Mouse (Mus musculus) Patski (cell line): ENCODE measurements around the gene F2rl2. TPM values are rescaled to one million over a fixed set of nuclear protein-coding genes. Genes with fewer than 3 reads are reported as not detected.

Experiments
- ATAC-seq: fragments of 100-300 bp; one replicate; pipeline ENCODE4 v1.8.0; 2021
- CTCF ChIA-PET: fragments of 350-600 bp; sonication (Branson Sonifier 250); formaldehyde crosslinking; loops from one replicate; lab custom pipeline; 2022; ENCODE audit warnings: inconsistent platforms; lab: Charles Lee
- POLR2A ChIA-PET: fragments of 350-600 bp; sonication (Branson Sonifier 250); formaldehyde crosslinking; loops from one replicate; lab custom pipeline; 2022; ENCODE audit warnings: antibody characterized with exemption, inconsistent platforms; lab: Charles Lee
- DNase-seq: peaks from one replicate; pipeline ENCODE4 v3.0.0-alpha.2; 2011; ENCODE audit warnings: low read depth, low spot score
- H3K27me3 ChIP-seq: fragments of 371-371 bp; one replicate; pipeline ENCODE4 v1.5.1; 2021
- CTCF ChIP-seq: fragments of 100-300 bp; IDR thresholded peaks from one replicate; pipeline ENCODE4 v1.5.1; 2021
- in situ Hi-C: fragments of 300-500 bp; cut with MboI; formaldehyde crosslinking; loops from 3 replicates; pipeline ENCODE4 v1.11.1; 2018; ENCODE audit warnings: low pct_unique_long_range_greater_than_20kb, mixed read lengths
- polyA plus RNA-seq: library from polyadenylated mRNA; unstranded; gene quantifications from one replicate; pipeline ENCODE4 v1.2.3, GENCODE M21; 2021

The F2rl2 gene
- polyA plus RNA-seq, 1 experiment from 2014 or later, result not detected

- ChIA-PET CTCF (interaction anchor here (1.2 kb wide), 1 partner anchor 11 kb away, joined by 4 read pairs; no protein-coding TSS in a partner anchor), POLR2A (no interaction called here)
- DNase-seq, result no peak
- H3K27me3 ChIP-seq, result no peaks in the 10 kb centered on the region
- peak; percentile 20 for TF ChIP-seq CTCF
- no peak for ATAC-seq
- in situ Hi-C loops, result no loop called here
Observed at GRCm38 (mm10) chr13:95739651-95740050, 43.0 kb downstream of the F2rl2 start.

- ATAC-seq (no peak), DNase-seq (no peak)
- ChIA-PET CTCF (interaction anchor here (1.7 kb wide), 1 partner anchor 10 kb away, joined by 5 read pairs; no protein-coding TSS in a partner anchor), POLR2A (no interaction called here)
- in situ Hi-C loops, result no loop called here
- no peaks in the 10 kb centered on the region for H3K27me3 ChIP-seq
- TF ChIP-seq CTCF, result no peak
Observed at GRCm38 (mm10) chr13:95741813-95742689, 45.4 kb downstream of the F2rl2 start.

GRCm38 (mm10) chr13:95742881-95743466 lies 46.3 kb downstream of the F2rl2 start:
- in situ Hi-C loops, result no loop called here
- POLR2A ChIA-PET, result no interaction called here
- H3K27me3 ChIP-seq, result no peaks in the 10 kb centered on the region
- no peak for TF ChIP-seq CTCF
- no peak for ATAC-seq
- CTCF ChIA-PET, result interaction anchor here (0.6 kb wide), 1 partner anchor 81 kb away, joined by 4 read pairs; no protein-coding TSS in a partner anchor
- no peak for DNase-seq

- in situ Hi-C loops, result no loop called here
- no peak for TF ChIP-seq CTCF
- POLR2A ChIA-PET, result no interaction called here
- DNase-seq (peak; percentile 20), ATAC-seq (no peak)
- H3K27me3 ChIP-seq, result no peaks in the 10 kb centered on the region
- CTCF ChIA-PET, result no interaction called here
Observed at GRCm38 (mm10) chr13:95745451-95745850, 48.8 kb downstream of the F2rl2 start.

- peak; percentile 75 for TF ChIP-seq CTCF
- ChIA-PET POLR2A (no interaction called here), CTCF (interaction anchor here (1.2 to 1.3 kb wide), 2 partner anchors 18 to 181 kb away, joined by 3 read pairs; no protein-coding TSS in a partner anchor)
- no peaks in the 10 kb centered on the region for H3K27me3 ChIP-seq
- in situ Hi-C loops, result no loop called here
- DNase-seq, result no peak
- no peak for ATAC-seq
Observed at GRCm38 (mm10) chr13:95746509-95746908, 49.9 kb downstream of the F2rl2 start.

GRCm38 (mm10) chr13:95747101-95747500 lies 50.4 kb downstream of the F2rl2 start:
- ATAC-seq, result no peak
- in situ Hi-C loops, result no loop called here
- CTCF ChIA-PET, result interaction anchor here (1.2 to 1.3 kb wide), 2 partner anchors 18 to 182 kb away, joined by 3 read pairs; no protein-coding TSS in a partner anchor
- H3K27me3 ChIP-seq, result no peaks in the 10 kb centered on the region
- no peak for DNase-seq
- TF ChIP-seq CTCF, result no peak
- POLR2A ChIA-PET, result no interaction called here

GRCm38 (mm10) chr13:95747541-95747940 lies 50.9 kb downstream of the F2rl2 start:
- ChIA-PET CTCF (interaction anchor here (1.2 kb wide), 1 partner anchor 17 kb away, joined by 3 read pairs; no protein-coding TSS in a partner anchor), POLR2A (no interaction called here)
- in situ Hi-C loops, result no loop called here
- no peak for DNase-seq
- no peak for ATAC-seq
- H3K27me3 ChIP-seq, result no peaks in the 10 kb centered on the region
- no peak for TF ChIP-seq CTCF

Other genes starting within 250 kb of the F2rl2 start
- gene S100z, start 218.1 kb upstream of the F2rl2 start, polyA plus RNA-seq, result not detected
- gene F2rl1, start 171.6 kb upstream of the F2rl2 start, polyA plus RNA-seq, result 34.4 TPM
- 168 TPM for gene F2r, start 78.4 kb upstream of the F2rl2 start, polyA plus RNA-seq
- gene Iqgap2, start 195.1 kb downstream of the F2rl2 start, polyA plus RNA-seq, result 0.08 TPM